Mouse (Mus musculus): Measurements from ENCODE around the gene Accs. TPM values are rescaled to one million over a fixed set of nuclear protein-coding genes. Genes with fewer than 3 reads are reported as not detected.
A peak's percentile ranks its signal among the peaks of the same experiment; 100 is the strongest.

The Accs gene
- polyA plus RNA-seq, 1 experiment, result 0.68 TPM

DNA sequence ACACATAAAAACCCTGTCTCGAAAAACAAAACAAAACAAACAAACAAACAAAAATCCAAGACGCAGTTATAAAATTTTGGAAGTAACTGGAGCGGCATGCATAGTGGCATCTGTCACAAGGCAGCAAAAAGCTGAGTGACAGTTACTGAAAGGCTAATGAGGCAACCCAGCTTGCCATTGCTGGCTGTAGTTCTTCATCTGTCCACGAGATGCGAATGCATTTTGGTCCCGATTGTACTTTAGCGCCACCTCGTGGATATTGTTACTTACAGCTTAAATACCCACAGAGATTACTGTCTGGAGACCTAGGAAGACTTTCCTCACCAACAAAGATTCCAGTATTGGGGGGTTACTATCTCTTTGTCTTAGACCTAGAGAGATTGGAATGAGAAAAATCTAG lies 26.2 kb downstream of the Accs start:
- Histone ChIP-seq H3K4me3 (replicated peaks) (no peak overlapping the region), H3K9me3 (no peaks in the 10 kb centered on the region), H3K27me3 (replicated peaks) (no peaks in the 10 kb centered on the region), H3K4me1 (peaks cover 30% of the 10 kb centered on the region), H3K36me3 (replicated peaks; ENCODE audit: low read length) (peaks cover 13% of the 10 kb centered on the region)
- TF ChIP-seq GATA1 (IDR thresholded peaks at IDR 0.05; ENCODE audit: borderline replicate concordance, low read length), result no peak
- no peak for TF ChIP-seq FLI1 (IDR thresholded peaks at IDR 0.05; ENCODE audit: low read length)

GRCm38 (mm10) chr2:93822045-93822749 lies 27.5 kb downstream of the Accs start, which contains the start of gene Ext2:
Gene Ext2 (minus strand): TSS chr2:93822568.
- Histone ChIP-seq H3K4me1 (peaks cover 42% of the 10 kb centered on the region), H3K4me3 (replicated peaks) (peak within 1 kb of the TSS; percentile 98), H3K9me3 (no peaks in the 10 kb centered on the region), H3K27me3 (replicated peaks) (no peaks in the 10 kb centered on the region), H3K36me3 (replicated peaks; ENCODE audit: low read length) (peaks cover 24% of the 10 kb centered on the region)
- TF ChIP-seq GATA1 (IDR thresholded peaks at IDR 0.05; ENCODE audit: borderline replicate concordance, low read length) (no peak), FLI1 (IDR thresholded peaks at IDR 0.05; ENCODE audit: low read length) (no peak)

DNA sequence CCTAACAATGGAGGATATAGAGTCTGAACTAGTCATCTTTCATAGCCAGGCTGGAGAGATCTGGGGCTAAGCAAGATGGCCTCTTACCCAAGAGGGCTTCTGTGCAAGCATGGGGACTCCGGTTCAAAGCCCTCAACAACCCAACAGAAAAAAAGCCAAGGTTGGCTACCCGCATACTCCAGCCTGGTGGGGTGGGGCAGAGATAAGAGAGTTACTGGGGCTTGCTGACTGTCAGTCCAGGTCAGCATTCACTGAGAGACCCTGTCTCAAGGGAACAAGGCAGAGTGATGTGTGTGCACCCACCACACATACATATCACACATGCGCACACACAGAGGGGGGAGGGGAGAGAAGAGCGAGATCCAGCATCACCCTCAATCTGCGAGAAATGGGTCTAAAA lies 32.0 kb downstream of the Accs start:
- Histone ChIP-seq H3K4me1 (peaks cover 38% of the 10 kb centered on the region), H3K27me3 (replicated peaks) (no peaks in the 10 kb centered on the region), H3K4me3 (replicated peaks) (no peak overlapping the region), H3K9me3 (no peaks in the 10 kb centered on the region), H3K36me3 (replicated peaks; ENCODE audit: low read length) (peaks cover 34% of the 10 kb centered on the region)
- TF ChIP-seq FLI1 (IDR thresholded peaks at IDR 0.05; ENCODE audit: low read length) (no peak), GATA1 (IDR thresholded peaks at IDR 0.05; ENCODE audit: borderline replicate concordance, low read length) (no peak)

DNA sequence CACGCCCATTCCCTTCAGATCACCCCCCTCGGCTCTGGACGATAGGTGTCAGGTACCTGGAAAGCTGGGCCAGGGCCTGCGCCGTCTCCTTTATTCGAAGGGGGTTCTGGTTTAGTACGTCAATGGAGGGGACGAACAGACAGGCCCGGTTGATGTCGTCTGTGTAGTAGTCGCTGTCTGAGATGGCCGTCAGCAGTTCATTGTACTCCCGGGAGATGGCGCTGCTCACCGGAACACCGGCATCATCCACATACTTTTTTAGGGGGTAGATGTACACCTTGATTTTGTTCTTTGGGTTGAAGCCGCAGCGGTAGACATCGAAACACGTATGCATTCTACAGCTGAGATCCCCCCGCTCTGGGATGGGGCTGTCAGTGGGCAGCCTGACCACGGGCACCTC lies 36.4 kb downstream of the Accs start:
- Histone ChIP-seq H3K4me1 (peaks cover 13% of the 10 kb centered on the region), H3K4me3 (replicated peaks) (no peak overlapping the region), H3K36me3 (replicated peaks; ENCODE audit: low read length) (peaks cover 62% of the 10 kb centered on the region), H3K27me3 (replicated peaks) (no peaks in the 10 kb centered on the region), H3K9me3 (no peaks in the 10 kb centered on the region)
- no peak for TF ChIP-seq FLI1 (IDR thresholded peaks at IDR 0.05; ENCODE audit: low read length)
- TF ChIP-seq GATA1 (IDR thresholded peaks at IDR 0.05; ENCODE audit: borderline replicate concordance, low read length), result no peak

- H3K9me3 ChIP-seq, result no peaks in the 10 kb centered on the region
- H3K27me3 ChIP-seq (replicated peaks), result no peaks in the 10 kb centered on the region
- H3K4me1 ChIP-seq, result peaks cover 3% of the 10 kb centered on the region; the same call in 1 of the 2 replicates
- TF ChIP-seq GATA1 (IDR thresholded peaks at IDR 0.05; ENCODE audit: borderline replicate concordance, low read length), result no peak
- no peak for TF ChIP-seq FLI1 (IDR thresholded peaks at IDR 0.05; ENCODE audit: low read length)
- peaks cover 68% of the 10 kb centered on the region for H3K36me3 ChIP-seq (replicated peaks; ENCODE audit: low read length)
- H3K4me3 ChIP-seq (replicated peaks), result no peak overlapping the region
Observed at GRCm38 (mm10) chr2:93811812-93812211, 37.9 kb downstream of the Accs start.

GRCm38 (mm10) chr2:93809931-93810330 lies 39.8 kb downstream of the Accs start:
- TF ChIP-seq GATA1 (IDR thresholded peaks at IDR 0.05; ENCODE audit: borderline replicate concordance, low read length) (no peak), FLI1 (IDR thresholded peaks at IDR 0.05; ENCODE audit: low read length) (no peak)
- H3K4me3 ChIP-seq (replicated peaks), result no peak overlapping the region
- peaks cover 87% of the 10 kb centered on the region for H3K36me3 ChIP-seq (replicated peaks; ENCODE audit: low read length)
- no peaks in the 10 kb centered on the region; the same call in 1 of the 2 replicates for H3K4me1 ChIP-seq
- no peaks in the 10 kb centered on the region for H3K9me3 ChIP-seq
- no peaks in the 10 kb centered on the region for H3K27me3 ChIP-seq (replicated peaks)

DNA sequence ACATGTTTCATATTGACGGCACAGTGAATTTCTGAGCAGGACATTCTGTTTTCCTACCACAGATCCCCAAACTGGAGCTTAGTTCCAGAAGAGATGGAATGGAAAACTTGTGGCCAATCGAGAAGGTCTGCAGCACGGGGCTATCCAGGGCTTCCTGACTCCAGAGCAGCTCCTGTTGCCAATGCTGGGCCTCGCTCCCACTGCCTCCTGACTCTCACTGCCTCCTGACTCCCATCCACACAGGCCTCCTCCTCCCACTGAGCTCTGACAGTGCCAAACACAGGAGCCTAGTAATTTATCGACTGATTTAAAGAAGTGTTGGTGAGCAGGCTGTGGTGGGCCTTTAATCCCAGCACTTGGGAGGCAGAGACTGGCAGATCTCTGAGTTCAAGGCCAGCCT lies 41.7 kb downstream of the Accs start:
- H3K9me3 ChIP-seq, result no peaks in the 10 kb centered on the region
- no peak overlapping the region for H3K4me3 ChIP-seq (replicated peaks)
- H3K27me3 ChIP-seq (replicated peaks), result no peaks in the 10 kb centered on the region
- H3K4me1 ChIP-seq, result peaks cover 7% of the 10 kb centered on the region
- H3K36me3 ChIP-seq (replicated peaks; ENCODE audit: low read length), result peaks cover 98% of the 10 kb centered on the region
- TF ChIP-seq FLI1 (IDR thresholded peaks at IDR 0.05; ENCODE audit: low read length), result no peak
- no peak for TF ChIP-seq GATA1 (IDR thresholded peaks at IDR 0.05; ENCODE audit: borderline replicate concordance, low read length)

DNA sequence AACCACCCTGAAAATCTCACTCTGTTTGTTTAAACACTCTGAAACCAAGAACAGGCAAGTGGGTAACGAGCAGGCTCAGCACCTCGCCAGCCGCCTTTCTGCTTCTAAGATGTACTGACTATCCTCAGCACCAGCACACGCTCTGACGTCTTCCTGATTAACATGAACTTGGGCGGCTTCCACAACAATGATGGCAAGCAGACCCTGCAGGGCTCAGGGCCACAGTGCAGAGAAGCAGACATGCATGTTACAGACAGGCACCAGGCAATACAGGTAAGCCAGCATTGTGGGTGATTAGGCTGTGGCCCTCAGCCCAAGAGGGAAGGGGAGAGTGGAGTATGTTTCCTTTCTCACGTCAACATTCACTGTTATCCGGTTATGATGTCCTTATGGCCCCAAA lies 42.3 kb downstream of the Accs start:
- H3K4me3 ChIP-seq (replicated peaks), result no peak overlapping the region
- H3K36me3 ChIP-seq (replicated peaks; ENCODE audit: low read length), result peaks cover 95% of the 10 kb centered on the region
- peaks cover 11% of the 10 kb centered on the region for H3K4me1 ChIP-seq
- no peaks in the 10 kb centered on the region for H3K9me3 ChIP-seq
- TF ChIP-seq GATA1 (IDR thresholded peaks at IDR 0.05; ENCODE audit: borderline replicate concordance, low read length) (no peak), FLI1 (IDR thresholded peaks at IDR 0.05; ENCODE audit: low read length) (no peak)
- H3K27me3 ChIP-seq (replicated peaks), result no peaks in the 10 kb centered on the region

DNA sequence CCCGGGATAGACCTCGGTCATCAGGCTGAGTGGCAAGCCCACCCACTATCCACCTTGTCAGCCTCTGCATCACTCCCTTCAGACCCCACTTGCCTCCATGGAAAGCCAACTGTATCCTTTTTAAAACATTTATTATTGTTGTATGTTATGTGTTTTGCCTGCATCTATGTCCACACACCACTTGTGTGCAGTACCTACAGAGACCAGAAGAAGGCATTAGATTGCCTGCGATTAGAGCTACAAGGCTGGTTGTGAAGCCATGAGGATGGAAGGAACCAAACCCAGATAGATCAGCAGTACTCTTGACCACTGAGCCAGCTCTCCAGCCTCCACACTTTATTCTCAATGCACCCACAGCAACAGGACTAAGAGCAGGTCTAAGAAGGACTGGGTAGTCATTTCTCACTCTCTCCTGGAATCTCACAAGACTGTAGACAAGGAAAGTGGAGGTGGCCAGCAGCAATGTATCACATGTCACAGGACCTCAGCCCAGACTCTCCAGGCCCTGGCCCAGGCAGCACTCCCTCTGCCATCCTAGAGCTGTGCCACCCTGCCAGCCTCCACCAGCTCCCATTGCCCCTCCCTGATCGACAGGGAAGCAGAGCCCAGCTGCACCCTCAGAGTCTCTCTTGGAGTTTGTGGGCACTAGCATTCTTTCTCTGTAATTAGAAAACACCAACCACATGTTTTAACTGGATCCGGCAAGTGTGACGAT lies 43.1 kb downstream of the Accs start:
- no peaks in the 10 kb centered on the region for H3K9me3 ChIP-seq
- no peak for TF ChIP-seq FLI1 (IDR thresholded peaks at IDR 0.05; ENCODE audit: low read length)
- TF ChIP-seq GATA1 (IDR thresholded peaks at IDR 0.05; ENCODE audit: borderline replicate concordance, low read length), result no peak
- H3K4me1 ChIP-seq, result peaks cover 11% of the 10 kb centered on the region
- H3K4me3 ChIP-seq (replicated peaks), result no peak overlapping the region
- H3K36me3 ChIP-seq (replicated peaks; ENCODE audit: low read length), result peaks cover 96% of the 10 kb centered on the region
- H3K27me3 ChIP-seq (replicated peaks), result no peaks in the 10 kb centered on the region

GRCm38 (mm10) chr2:93805523-93805922 lies 44.2 kb downstream of the Accs start:
- no peak overlapping the region for H3K4me3 ChIP-seq (replicated peaks)
- no peak for TF ChIP-seq GATA1 (IDR thresholded peaks at IDR 0.05; ENCODE audit: borderline replicate concordance, low read length)
- no peaks in the 10 kb centered on the region for H3K9me3 ChIP-seq
- peaks cover 96% of the 10 kb centered on the region for H3K36me3 ChIP-seq (replicated peaks; ENCODE audit: low read length)
- H3K27me3 ChIP-seq (replicated peaks), result no peaks in the 10 kb centered on the region
- peaks cover 11% of the 10 kb centered on the region for H3K4me1 ChIP-seq

All from megakaryocyte, embryonic 14.5 days (primary cell).